Mouse (Mus musculus) kidney, postnatal 0 days (tissue): ENCODE measurements at regions not wholly inside any gene's neighbourhood (a gene's known extent, or its start where the extent isn't known, plus 50 kb on each side); places are given as distances from the start of the nearest gene placed in this dataset.

ENCODE experiments used
- ATAC-seq: fragments of 200-750 bp; cut with Nextera tagmentation; replicated peaks from 2 replicates; pipeline ENCODE4 v1.8.0; 2017; ENCODE audit warnings: low read depth, moderate number of reproducible peaks, moderate TSS enrichment, moderate library complexity; ENCODE audit not compliant: low FRiP score
- DNase-seq: peaks from one replicate; pipeline ENCODE4 v3.0.0-alpha.2; 2016; ENCODE audit warnings: low spot score
- H3K27ac ChIP-seq: fragments of 300-500 bp; sonication (generic); 2 replicates; pipeline ENCODE4 v1.5.1; 2014; ENCODE audit warnings: mild to moderate bottlenecking
- H3K27me3 ChIP-seq: fragments of 300-500 bp; sonication (generic); 2 replicates; pipeline ENCODE4 v1.6.1; 2014; ENCODE audit warnings: low read length, mixed read lengths; ENCODE audit not compliant: insufficient read depth
- H3K36me3 ChIP-seq: fragments of 300-500 bp; sonication (generic); 2 replicates; pipeline ENCODE4 v1.6.1; 2014; ENCODE audit warnings: low read length, mixed read lengths; ENCODE audit not compliant: insufficient read depth
- H3K4me1 ChIP-seq: fragments of 300-500 bp; sonication (generic); replicated peaks from 2 replicates; pipeline ENCODE4 v1.6.1; 2014; ENCODE audit warnings: antibody characterized with exemption, low read length, mixed read lengths; ENCODE audit not compliant: insufficient read depth
- H3K4me2 ChIP-seq: fragments of 300-500 bp; sonication (generic); 2 replicates; pipeline ENCODE4 v1.6.1; 2014; ENCODE audit warnings: mild to moderate bottlenecking, low read length, moderate library complexity, mixed read lengths
- H3K4me3 ChIP-seq: fragments of 300-500 bp; sonication (generic); replicated peaks from 2 replicates; pipeline ENCODE4 v1.5.1; 2014; ENCODE audit warnings: low read depth, low read length
- H3K9ac ChIP-seq: fragments of 300-500 bp; sonication (generic); 2 replicates; pipeline ENCODE4 v1.6.1; 2014; ENCODE audit warnings: low read depth, low read length
- H3K9me3 ChIP-seq: fragments of 300-500 bp; sonication (generic); replicated peaks from 2 replicates; pipeline ENCODE4 v1.6.1; 2016; ENCODE audit warnings: low read length, inconsistent platforms, mixed read lengths
- CTCF ChIP-seq: IDR thresholded peaks from 2 replicates; pipeline ENCODE4 v1.5.1; 2016; ENCODE audit warnings: antibody characterized with exemption, low read depth, mild to moderate bottlenecking, moderate library complexity
- WGBS: fragments of 180-500 bp; shearing (Covaris S2); extraction: QIAGEN DNeasy Blood & Tissue Kit; methylation state at CpG from one replicate; pipeline ENCODE4 v1.1.7; 2014; 5-methylcytosine and 5-hydroxymethylcytosine counted together

- DNase-seq (no peak), ATAC-seq (no peak)
- Histone ChIP-seq H3K9ac (no peak overlapping the region), H3K4me3 (no peak overlapping the region), H3K4me1 (no peaks in the 10 kb centered on the region), H3K4me2 (no peak overlapping the region), H3K9me3 (no peaks in the 10 kb centered on the region), H3K27me3 (no peaks in the 10 kb centered on the region), H3K36me3 (no peaks in the 10 kb centered on the region), H3K27ac (no peak overlapping the region)
- 80% methylated on average over 2 of the region's 2 CpGs for WGBS
- TF ChIP-seq CTCF: no peak
Observed at GRCm38 (mm10) chr10:96358984-96359383, 222.6 kb downstream of the Gm5426 start.

- Histone ChIP-seq H3K4me3 (no peak overlapping the region), H3K27me3 (no peaks in the 10 kb centered on the region), H3K4me2 (no peak overlapping the region), H3K9ac (no peak overlapping the region), H3K36me3 (no peaks in the 10 kb centered on the region), H3K9me3 (no peaks in the 10 kb centered on the region), H3K27ac (no peak overlapping the region), H3K4me1 (no peaks in the 10 kb centered on the region; the same call in 1 of the 2 replicates)
- no peak for TF ChIP-seq CTCF
- WGBS: 45% methylated on average over 3 of the region's 3 CpGs
- DNase-seq (no peak), ATAC-seq (no peak)
Observed at GRCm38 (mm10) chr10:96362211-96362610, 225.8 kb downstream of the Gm5426 start.

DNA sequence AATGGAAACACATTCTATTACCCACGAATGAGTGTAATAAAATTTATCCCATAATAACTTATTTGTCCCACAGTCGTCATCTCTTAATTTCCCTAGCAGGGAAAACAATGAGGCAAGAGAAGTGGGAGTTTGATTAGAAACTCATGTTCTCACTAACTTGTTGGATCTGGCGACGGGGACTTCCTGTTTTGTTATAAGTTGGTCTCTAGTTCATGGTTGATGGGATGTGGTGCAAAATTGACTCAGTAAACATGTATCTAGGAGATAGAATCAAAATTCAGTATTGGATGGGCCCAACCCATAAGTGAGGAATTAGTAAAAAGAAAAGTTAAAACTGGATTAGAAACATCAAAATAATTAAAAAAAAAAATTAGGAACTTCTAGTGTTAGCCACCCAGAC, 227.5 kb downstream of the Gm5426 start:
- Histone ChIP-seq H3K4me3 (no peak overlapping the region), H3K27ac (no peak overlapping the region), H3K9me3 (no peaks in the 10 kb centered on the region), H3K36me3 (no peaks in the 10 kb centered on the region), H3K4me1 (no peaks in the 10 kb centered on the region; the same call in 1 of the 2 replicates), H3K9ac (no peak overlapping the region), H3K4me2 (no peak overlapping the region), H3K27me3 (no peaks in the 10 kb centered on the region)
- TF ChIP-seq CTCF: no peak
- DNase-seq: no peak
- 63% methylated on average over 4 of the region's 4 CpGs for WGBS
- no peak for ATAC-seq

DNA sequence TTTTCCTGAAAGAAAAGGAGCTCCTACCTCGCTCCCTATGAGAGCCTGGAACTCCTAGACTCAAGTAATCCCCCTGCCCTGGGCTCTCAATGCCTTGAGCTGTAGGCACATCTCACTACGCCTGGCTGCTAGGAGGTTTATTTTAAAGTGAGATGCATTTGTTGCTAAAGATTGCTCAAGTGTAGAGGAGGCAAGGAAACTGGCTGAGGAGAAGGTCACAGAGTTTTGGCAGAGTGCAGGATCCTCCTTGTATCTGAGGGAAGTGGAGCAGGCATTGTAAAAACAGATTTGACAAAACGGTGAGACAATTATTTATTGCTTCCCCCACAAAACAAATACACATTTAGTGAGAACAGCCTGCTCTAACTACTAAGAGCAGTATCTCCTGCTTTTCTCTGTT, 228.7 kb downstream of the Gm5426 start:
- Histone ChIP-seq H3K9me3 (no peaks in the 10 kb centered on the region), H3K27me3 (no peaks in the 10 kb centered on the region), H3K4me1 (no peaks in the 10 kb centered on the region; the same call in 1 of the 2 replicates), H3K4me2 (no peak overlapping the region), H3K27ac (no peak overlapping the region), H3K4me3 (no peak overlapping the region), H3K9ac (no peak overlapping the region), H3K36me3 (no peaks in the 10 kb centered on the region)
- 23% methylated on average over 3 of the region's 3 CpGs for WGBS
- TF ChIP-seq CTCF: no peak
- ATAC-seq (no peak), DNase-seq (peak; percentile 83)

DNA sequence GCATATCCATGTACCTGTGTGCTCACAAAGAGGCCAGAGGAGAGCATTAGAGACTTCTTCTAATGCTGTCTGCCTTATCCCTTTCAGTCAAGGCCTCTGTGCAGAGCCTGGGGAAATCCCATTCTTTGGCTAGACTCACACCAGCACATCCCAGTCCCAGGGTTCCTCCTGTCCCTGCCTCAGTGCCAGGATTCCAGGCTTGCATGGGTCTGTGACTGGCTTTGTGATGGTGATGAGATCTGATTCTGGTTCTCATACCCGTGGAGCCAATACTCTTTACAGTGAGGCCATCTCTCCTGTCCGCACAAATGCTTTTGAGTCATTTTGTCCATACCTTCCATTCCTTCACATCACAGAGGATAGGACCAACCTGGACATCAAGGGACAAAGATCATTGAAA, 230.5 kb downstream of the Gm5426 start:
- no peak overlapping the region for H3K27ac ChIP-seq
- H3K9me3 ChIP-seq: no peaks in the 10 kb centered on the region
- no peaks in the 10 kb centered on the region; the same call in 1 of the 2 replicates for H3K4me1 ChIP-seq
- DNase-seq: no peak
- H3K4me2 ChIP-seq: no peak overlapping the region
- no peak for ATAC-seq
- 85% methylated on average over 2 of the region's 2 CpGs for WGBS
- no peak for TF ChIP-seq CTCF
- no peaks in the 10 kb centered on the region for H3K36me3 ChIP-seq
- H3K27me3 ChIP-seq: no peaks in the 10 kb centered on the region
- H3K4me3 ChIP-seq: no peak overlapping the region
- H3K9ac ChIP-seq: no peak overlapping the region

DNA sequence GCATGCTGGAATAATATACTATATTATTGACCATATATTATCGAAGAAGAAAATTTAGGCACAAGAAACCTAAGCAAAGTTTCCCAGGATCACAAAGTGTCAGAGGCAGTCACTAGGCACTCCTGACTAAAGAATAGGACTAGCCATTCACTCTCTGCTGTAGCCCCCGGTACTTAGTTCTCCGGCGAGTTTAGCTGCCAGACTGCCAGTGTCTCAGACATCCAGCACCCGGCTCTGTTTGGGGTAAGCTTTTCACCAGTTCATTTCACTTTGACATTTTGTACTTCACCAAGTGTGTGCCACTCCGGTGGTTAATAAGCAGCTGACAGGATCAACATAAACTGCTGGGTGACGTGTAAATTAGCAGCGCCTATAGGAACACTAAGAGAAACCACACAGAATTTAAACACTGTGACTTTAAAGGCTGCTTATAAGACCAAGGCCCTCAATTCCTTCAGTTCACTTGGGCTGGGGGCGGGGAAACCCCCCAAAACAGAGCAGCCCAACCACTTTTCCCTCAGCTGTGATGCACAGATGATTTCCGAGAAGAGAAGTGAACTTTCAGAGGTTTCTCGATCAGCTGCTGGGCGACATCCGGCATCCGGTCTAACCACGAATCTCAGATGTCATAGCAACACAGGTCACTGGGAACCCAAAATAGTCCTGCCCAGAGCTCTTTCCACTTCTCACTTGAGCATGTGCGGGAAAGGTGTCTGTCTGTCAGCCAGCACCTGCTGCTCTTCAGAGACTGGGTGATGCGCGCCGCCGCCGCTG, 234.3 kb downstream of the Gm5426 start:
- ATAC-seq (no peak), DNase-seq (peak; percentile 46)
- peaks cover 8% of the 10 kb centered on the region for H3K4me1 ChIP-seq
- no peak overlapping the region for H3K4me3 ChIP-seq
- H3K27ac ChIP-seq: no peak overlapping the region
- peak overlapping the region; percentile 19; the same call in 1 of the 2 replicates for H3K4me2 ChIP-seq
- no peaks in the 10 kb centered on the region for H3K27me3 ChIP-seq
- H3K9me3 ChIP-seq: no peaks in the 10 kb centered on the region
- WGBS: 62% methylated on average over 21 of the region's 21 CpGs
- TF ChIP-seq CTCF: no peak
- H3K9ac ChIP-seq: no peak overlapping the region
- no peaks in the 10 kb centered on the region for H3K36me3 ChIP-seq

GRCm38 (mm10) chr10:96371321-96371653, 234.9 kb downstream of the Gm5426 start:
- ATAC-seq (no peak), DNase-seq (no peak)
- no peak for TF ChIP-seq CTCF
- WGBS: 78% methylated on average over 14 of the region's 14 CpGs
- no peak overlapping the region; the same call in 1 of the 2 replicates for H3K4me2 ChIP-seq
- no peak overlapping the region for H3K4me3 ChIP-seq
- H3K36me3 ChIP-seq: no peaks in the 10 kb centered on the region
- H3K9me3 ChIP-seq: no peaks in the 10 kb centered on the region
- H3K27me3 ChIP-seq: no peaks in the 10 kb centered on the region
- H3K9ac ChIP-seq: no peak overlapping the region
- no peak overlapping the region for H3K27ac ChIP-seq
- peaks cover 8% of the 10 kb centered on the region for H3K4me1 ChIP-seq
